Mouse (Mus musculus) CH12.LX (cell line): ENCODE measurements around the gene Pik3cg.

Experiments used
- CTCF ChIP-seq, 2 experiments: IDR thresholded peaks in 1 of 2; conservative IDR thresholded peaks in 1 of 2; 2 replicates each; pipeline ENCODE4 v1.5.1; 2011 to 2012; ENCODE audit warnings: low read depth in 2 of 2, low read length in 2 of 2, improper control_type of control experiment in 1 of 2, inconsistent platforms in 1 of 2, mild to moderate bottlenecking in 1 of 2, moderate library complexity in 1 of 2
- POLR2A ChIP-seq: IDR thresholded peaks from 2 replicates; pipeline ENCODE4 v1.6.1; 2011; ENCODE audit warnings: low read depth, mild to moderate bottlenecking, improper control_type of control experiment, low read length
- ZMIZ1 ChIP-seq: IDR thresholded peaks from 2 replicates; pipeline ENCODE4 v1.6.1; 2012; ENCODE audit warnings: low read depth, mild to moderate bottlenecking, inconsistent platforms, low read length, improper control_type of control experiment

DNA sequence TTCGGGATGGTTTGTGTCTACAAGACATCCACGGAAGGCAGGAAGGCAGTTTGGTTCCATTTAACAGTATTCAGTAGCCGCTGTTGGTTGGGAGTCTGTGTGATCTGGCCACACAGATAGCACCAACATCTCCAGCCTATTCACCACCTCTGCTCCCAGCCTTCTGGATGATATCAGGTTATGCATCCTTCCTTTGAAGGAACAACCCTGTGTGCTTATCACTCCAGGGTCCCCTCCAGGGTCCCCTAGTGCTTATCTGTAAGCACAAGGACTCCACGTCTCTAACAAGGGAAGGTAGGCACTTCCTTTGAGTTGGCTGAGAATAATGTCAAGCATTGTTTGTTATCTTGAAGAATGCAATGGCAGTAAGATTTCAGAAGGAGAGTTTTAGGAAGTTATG lies 65.3 kb downstream of the Pik3cg start:
- no peak for TF ChIP-seq CTCF (conservative IDR thresholded peaks at IDR 0.05 in 1 of 2, IDR thresholded peaks at IDR 0.05 in 1 of 2; ENCODE audit: low read depth in 2 of 2, low read length in 2 of 2)
- no peak for TF ChIP-seq POLR2A
- TF ChIP-seq ZMIZ1, result no peak
